ENCODE assay signal across 10 mouse cellular contexts in genomic region chr17:62622481-62622880, GRCm38 (mm10).
"Had no signal": no experiment of that assay in that cellular context is flagged by ENCODE, and none has a peak within 500 bp of the region (broad histone marks: within the 10 kb centered on the region; RNA-seq: fewer than 3 reads in every experiment).

No protein-coding gene starts in this region.

- H3K27me3 ChIP-seq: limb, embryonic 12.5 days; liver, embryonic 13.5 days; midbrain, embryonic 13.5 days had no signal

- H3K27ac ChIP-seq: layer of hippocampus, adult 2 months; limb, embryonic 12.5 days; liver, embryonic 13.5 days; midbrain, embryonic 13.5 days; stomach, postnatal 0 days had no signal

- H3K4me3 ChIP-seq: layer of hippocampus, adult 2 months; limb, embryonic 12.5 days; liver, embryonic 13.5 days; midbrain, embryonic 13.5 days had no signal

- ATAC-seq: liver, postnatal 0 days; midbrain, embryonic 13.5 days had no signal

- H3K9ac ChIP-seq: limb, embryonic 12.5 days; liver, embryonic 13.5 days; liver, postnatal 0 days; midbrain, embryonic 13.5 days had no signal

- H3K36me3 ChIP-seq: limb, embryonic 12.5 days; liver, embryonic 13.5 days; midbrain, embryonic 13.5 days had no signal

- H3K4me2 ChIP-seq: limb, embryonic 12.5 days; liver, embryonic 13.5 days; midbrain, embryonic 13.5 days had no signal

- DNase-seq: kidney, postnatal 36 days; liver; liver, embryonic 13.5 days; liver, postnatal 0 days; lung, postnatal 36 days; thymus, postnatal 4 days had no signal

- H3K9me3 ChIP-seq: limb, embryonic 12.5 days; liver, embryonic 13.5 days; midbrain, embryonic 13.5 days had no signal

- H3K4me1 ChIP-seq: liver, embryonic 13.5 days had no signal
